Mouse (Mus musculus) forebrain, embryonic 11.5 days (tissue): Measurements from ENCODE around the gene Ppp1r2. TPM values are rescaled to one million over a fixed set of nuclear protein-coding genes. Genes with fewer than 3 reads are reported as not detected.

Source experiments
- ATAC-seq: fragments of 200-750 bp; cut with Nextera tagmentation; replicated peaks from 2 replicates; pipeline ENCODE4 v1.8.0; 2017; ENCODE audit warnings: moderate TSS enrichment; ENCODE audit not compliant: low FRiP score
- DNase-seq: peaks from one replicate; pipeline ENCODE4 v3.0.0-alpha.2; 2017; ENCODE audit warnings: low spot score
- H3K27ac ChIP-seq: fragments of 300-500 bp; sonication (generic); 2 replicates; pipeline ENCODE4 v1.5.1; 2014; ENCODE audit warnings: low read depth, low read length
- H3K27me3 ChIP-seq: fragments of 300-500 bp; sonication (generic); 2 replicates; pipeline ENCODE4 v1.6.1; 2014; ENCODE audit warnings: mild to moderate bottlenecking, low read length, mixed read lengths; ENCODE audit not compliant: control insufficient read depth, insufficient read depth
- H3K36me3 ChIP-seq: fragments of 300-500 bp; sonication (generic); 2 replicates; pipeline ENCODE4 v1.6.1; 2014; ENCODE audit warnings: mild to moderate bottlenecking, low read length, moderate library complexity, mixed read lengths; ENCODE audit not compliant: control insufficient read depth, insufficient read depth
- H3K4me1 ChIP-seq: fragments of 300-500 bp; sonication (generic); replicated peaks from 2 replicates; pipeline ENCODE4 v1.6.1; 2014; ENCODE audit warnings: low read length, mixed read lengths; ENCODE audit not compliant: control insufficient read depth, insufficient read depth
- H3K4me2 ChIP-seq: fragments of 300-500 bp; sonication (generic); 2 replicates; pipeline ENCODE4 v1.6.1; 2014; ENCODE audit warnings: low read depth, mild to moderate bottlenecking, low read length, moderate library complexity, mixed read lengths; ENCODE audit not compliant: severe bottlenecking
- H3K4me3 ChIP-seq: fragments of 300-500 bp; sonication (generic); 2 replicates; pipeline ENCODE4 v1.5.1; 2014; ENCODE audit warnings: low read depth, low read length
- H3K9ac ChIP-seq: fragments of 300-500 bp; sonication (generic); 2 replicates; pipeline ENCODE4 v1.6.1; 2014; ENCODE audit warnings: low read length
- H3K9me3 ChIP-seq: fragments of 300-500 bp; sonication (generic); 2 replicates; pipeline ENCODE4 v1.6.1; 2016; ENCODE audit warnings: low read length, mixed read lengths; ENCODE audit not compliant: control insufficient read depth
- WGBS: fragments of 180-500 bp; shearing (Covaris S2); extraction: QIAGEN DNeasy Blood & Tissue Kit; methylation state at CpG from one replicate; pipeline ENCODE4 v1.1.7; 2014; 5-methylcytosine and 5-hydroxymethylcytosine counted together
- polyA plus RNA-seq: library from polyadenylated mRNA; unstranded; fragments of >200 nt; fragmentation: Nextera tagmentation; extraction: Ambion mirVana; gene quantifications from 2 replicates; pipeline ENCODE4 v1.2.1, GENCODE M21; 2014

Ppp1r2 gene
- polyA plus RNA-seq, 1 experiment from 2014 or later = 110 TPM

GRCm38 (mm10) chr16:31314497-31315233 lies 39.6 kb upstream of the Ppp1r2 start, which contains the start of gene Apod:
TSS of gene Apod (minus strand) at chr16:31314808.
- H3K4me1 ChIP-seq = 0 out of 2 replicates have a peak, but pooled peaks cover 5% of the 10 kb centered on the region

GRCm38 (mm10) chr16:31313611-31314010 lies 38.5 kb upstream of the Ppp1r2 start:
- Histone ChIP-seq H3K36me3 (no peaks in the 10 kb centered on the region), H3K4me3 (no peak overlapping the region), H3K4me1 (0 out of 2 replicates have a peak, but pooled peaks cover 5% of the 10 kb centered on the region), H3K9ac (no peak overlapping the region), H3K27me3 (no peaks in the 10 kb centered on the region), H3K27ac (no peak overlapping the region), H3K4me2 (no peak overlapping the region), H3K9me3 (no peaks in the 10 kb centered on the region)
- no peak for ATAC-seq
- 66% methylated on average over 2 of the region's 2 CpGs for WGBS
- DNase-seq = peak; percentile 22

More at GRCm38 (mm10) chr16:31314497-31315233, 39.6 kb upstream of the Ppp1r2 start, which contains the start of gene Apod:
- WGBS = 48% methylated on average over 9 of the region's 9 CpGs
- no peaks in the 10 kb centered on the region for H3K9me3 ChIP-seq
- H3K27me3 ChIP-seq = no peaks in the 10 kb centered on the region
- no peak within 1 kb of the TSS for H3K27ac ChIP-seq
- no peak within 1 kb of the TSS for H3K9ac ChIP-seq
- no peak for DNase-seq
- no peak within 1 kb of the TSS for H3K4me2 ChIP-seq
- H3K4me3 ChIP-seq = no peak within 1 kb of the TSS
- ATAC-seq = no peak
- H3K36me3 ChIP-seq = no peaks in the 10 kb centered on the region

- ATAC-seq (no peak), DNase-seq (no peak)
- H3K9me3 ChIP-seq = no peaks in the 10 kb centered on the region
- H3K4me2 ChIP-seq = no peak overlapping the region
- no peak overlapping the region for H3K4me3 ChIP-seq
- 56% methylated on average over 3 of the region's 3 CpGs for WGBS
- H3K27me3 ChIP-seq = no peaks in the 10 kb centered on the region
- no peak overlapping the region for H3K27ac ChIP-seq
- no peak overlapping the region for H3K9ac ChIP-seq
- no peaks in the 10 kb centered on the region for H3K36me3 ChIP-seq
- 0 out of 2 replicates have a peak, but pooled peaks cover 5% of the 10 kb centered on the region for H3K4me1 ChIP-seq
These were observed 37.2 kb upstream of the Ppp1r2 start for GRCm38 (mm10) chr16:31312296-31312695.

GRCm38 (mm10) chr16:31305199-31305919 lies 30.3 kb upstream of the Ppp1r2 start:
- no peak overlapping the region for H3K27ac ChIP-seq
- DNase-seq = no peak
- no peak overlapping the region for H3K4me3 ChIP-seq
- H3K9me3 ChIP-seq = no peaks in the 10 kb centered on the region
- H3K4me2 ChIP-seq = no peak overlapping the region
- no peak overlapping the region for H3K9ac ChIP-seq
- WGBS = 77% methylated on average over 5 of the region's 5 CpGs
- H3K36me3 ChIP-seq = no peaks in the 10 kb centered on the region
- ATAC-seq = no peak
- H3K27me3 ChIP-seq = no peaks in the 10 kb centered on the region
- H3K4me1 ChIP-seq = peaks cover 2% of the 10 kb centered on the region; the same call in 1 of the 2 replicates

- Histone ChIP-seq H3K27ac (no peak overlapping the region), H3K4me3 (no peak overlapping the region), H3K4me1 (peaks cover 5% of the 10 kb centered on the region; the same call in 1 of the 2 replicates), H3K27me3 (no peaks in the 10 kb centered on the region), H3K9me3 (no peaks in the 10 kb centered on the region), H3K4me2 (no peak overlapping the region), H3K9ac (no peak overlapping the region), H3K36me3 (no peaks in the 10 kb centered on the region)
- ATAC-seq (no peak), DNase-seq (no peak)
- WGBS = 69% methylated on average over 10 of the region's 10 CpGs
These were observed 28.2 kb upstream of the Ppp1r2 start for GRCm38 (mm10) chr16:31303276-31303675.

- Histone ChIP-seq H3K9ac (no peak overlapping the region), H3K36me3 (no peaks in the 10 kb centered on the region), H3K4me1 (peaks cover 5% of the 10 kb centered on the region; the same call in 1 of the 2 replicates), H3K4me3 (no peak overlapping the region), H3K4me2 (no peak overlapping the region), H3K27ac (no peak overlapping the region), H3K27me3 (no peaks in the 10 kb centered on the region), H3K9me3 (no peaks in the 10 kb centered on the region)
- WGBS = 73% methylated on average over 6 of the region's 6 CpGs
- ATAC-seq (no peak), DNase-seq (no peak)
These were observed 25.9 kb upstream of the Ppp1r2 start for GRCm38 (mm10) chr16:31300883-31301532.

- H3K27ac ChIP-seq = no peak overlapping the region
- DNase-seq (no peak), ATAC-seq (no peak)
These were observed 25.4 kb upstream of the Ppp1r2 start for GRCm38 (mm10) chr16:31300467-31300866.

GRCm38 (mm10) chr16:31299960-31300353 lies 24.9 kb upstream of the Ppp1r2 start:
- Histone ChIP-seq H3K4me1 (peaks cover 5% of the 10 kb centered on the region; the same call in 1 of the 2 replicates), H3K4me2 (no peak overlapping the region), H3K27me3 (no peaks in the 10 kb centered on the region), H3K4me3 (no peak overlapping the region), H3K27ac (no peak overlapping the region), H3K9ac (no peak overlapping the region), H3K9me3 (no peaks in the 10 kb centered on the region), H3K36me3 (no peaks in the 10 kb centered on the region)
- DNase-seq (no peak), ATAC-seq (no peak)
- 39% methylated on average over 3 of the region's 3 CpGs for WGBS

More at GRCm38 (mm10) chr16:31300467-31300866, 25.4 kb upstream of the Ppp1r2 start:
- 29% methylated on average over 7 of the region's 7 CpGs for WGBS
- H3K4me3 ChIP-seq = no peak overlapping the region
- no peak overlapping the region for H3K9ac ChIP-seq
- H3K4me1 ChIP-seq = peaks cover 5% of the 10 kb centered on the region; the same call in 1 of the 2 replicates
- no peaks in the 10 kb centered on the region for H3K36me3 ChIP-seq
- H3K27me3 ChIP-seq = no peaks in the 10 kb centered on the region
- H3K4me2 ChIP-seq = no peak overlapping the region
- H3K9me3 ChIP-seq = no peaks in the 10 kb centered on the region
